Mouse (Mus musculus) liver, postnatal 0 days (tissue): ENCODE data around the gene Leo1.

Source experiments
- CTCF ChIP-seq: sonication (generic); IDR thresholded peaks from 2 replicates; pipeline ENCODE4 v1.5.1; 2016; ENCODE audit warnings: antibody characterized with exemption, low read depth
- EP300 ChIP-seq: IDR thresholded peaks from 2 replicates; pipeline ENCODE4 v1.6.1; 2016; ENCODE audit warnings: antibody characterized with exemption, low read depth, mild to moderate bottlenecking

DNA sequence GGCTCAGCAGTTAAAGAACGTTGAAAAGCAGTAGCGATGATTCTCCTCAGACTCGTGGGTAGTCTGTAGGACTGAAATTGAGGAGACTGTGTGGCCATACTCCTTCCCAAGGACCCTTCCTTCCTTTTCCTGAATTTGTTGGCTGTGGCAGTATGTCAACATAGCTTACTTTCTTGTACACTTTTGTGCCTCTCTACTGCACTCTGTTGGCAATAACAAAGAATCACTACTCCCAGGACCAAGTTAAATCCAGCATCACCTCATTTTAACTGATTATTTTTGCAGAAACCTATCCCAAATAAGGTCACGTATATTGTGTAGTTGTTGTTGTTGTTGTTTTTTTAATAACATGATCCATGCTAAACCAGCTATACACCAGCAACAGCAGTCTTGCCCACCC, 25.3 kb downstream of the Leo1 start:
- TF ChIP-seq CTCF (peak; percentile 39), EP300 (no peak)
